Mouse (Mus musculus) thymus, postnatal 0 days (tissue): ENCODE measurements at regions not wholly inside any gene's neighbourhood (a gene's known extent, or its start where the extent isn't known, plus 50 kb on each side); places are given as distances from the start of the nearest gene placed in this dataset.

ENCODE experiments used
- DNase-seq: peaks from one replicate; pipeline ENCODE4 v3.0.0-alpha.2; 2015; ENCODE audit warnings: low spot score

DNA sequence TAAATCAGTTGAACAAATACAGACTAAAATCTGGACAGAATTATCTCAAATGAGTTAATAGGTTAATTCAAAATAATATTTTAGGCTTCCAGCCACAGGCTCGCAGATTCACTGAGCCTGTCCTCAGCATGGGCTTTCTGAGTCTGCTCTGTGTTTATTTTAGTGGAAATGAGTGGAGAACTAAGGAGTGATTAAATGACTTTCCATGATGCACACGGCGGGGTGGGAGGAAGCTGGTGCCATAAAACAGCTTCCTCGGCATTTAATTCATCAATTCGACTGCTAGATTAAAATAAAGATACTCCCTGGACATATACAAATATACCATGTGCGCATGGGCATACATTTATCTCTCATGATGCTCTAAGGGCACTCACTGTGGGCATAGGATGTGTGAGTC lies 104.4 kb upstream of the Arglu1 start:
- no peak for DNase-seq

DNA sequence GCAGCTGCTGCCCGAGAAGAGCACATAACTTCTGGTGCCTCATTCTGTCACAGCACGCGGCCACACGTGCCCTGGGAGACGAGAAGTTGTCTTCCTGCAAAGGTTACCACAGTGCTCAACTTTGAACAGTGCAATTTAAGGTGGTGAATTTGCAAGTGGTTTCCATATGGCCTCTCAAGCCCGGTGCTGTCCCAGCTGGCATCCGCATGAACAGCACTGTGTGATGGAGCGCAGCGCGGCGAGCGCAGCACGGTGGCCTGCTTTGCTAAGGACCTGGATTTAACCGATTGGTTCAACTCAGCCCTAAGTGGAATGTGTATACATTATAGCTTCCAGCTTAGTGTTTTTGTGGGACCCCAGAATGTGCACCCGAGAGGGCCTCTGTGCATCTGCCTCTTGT lies 89.6 kb upstream of the Arglu1 start:
- DNase-seq: no peak

DNA sequence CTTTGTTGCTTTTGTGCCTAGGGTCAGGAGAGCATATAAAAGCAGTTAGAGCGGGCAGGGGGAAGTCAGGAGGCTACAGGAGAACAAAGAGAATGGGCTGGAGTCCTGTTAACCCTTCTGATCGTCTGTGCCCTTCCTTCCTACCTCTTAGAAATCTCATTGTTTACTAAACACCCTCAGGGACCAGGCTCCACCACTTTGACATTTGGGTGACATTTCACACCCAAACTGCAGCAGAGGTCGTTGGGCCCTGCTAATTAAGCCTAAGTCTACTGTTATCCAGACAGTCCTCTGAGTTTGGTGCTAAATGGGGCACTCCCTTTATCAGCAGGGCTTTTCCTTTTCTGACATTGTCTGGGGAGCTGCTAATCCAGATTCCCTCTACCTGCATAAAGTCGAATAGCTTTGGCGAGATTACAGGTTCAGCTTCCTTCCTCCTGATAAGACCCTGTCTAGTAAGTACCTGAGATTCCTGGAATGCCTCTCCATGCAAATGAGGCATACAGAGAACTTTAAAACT lies 84.2 kb upstream of the Arglu1 start:
- DNase-seq: no peak

DNA sequence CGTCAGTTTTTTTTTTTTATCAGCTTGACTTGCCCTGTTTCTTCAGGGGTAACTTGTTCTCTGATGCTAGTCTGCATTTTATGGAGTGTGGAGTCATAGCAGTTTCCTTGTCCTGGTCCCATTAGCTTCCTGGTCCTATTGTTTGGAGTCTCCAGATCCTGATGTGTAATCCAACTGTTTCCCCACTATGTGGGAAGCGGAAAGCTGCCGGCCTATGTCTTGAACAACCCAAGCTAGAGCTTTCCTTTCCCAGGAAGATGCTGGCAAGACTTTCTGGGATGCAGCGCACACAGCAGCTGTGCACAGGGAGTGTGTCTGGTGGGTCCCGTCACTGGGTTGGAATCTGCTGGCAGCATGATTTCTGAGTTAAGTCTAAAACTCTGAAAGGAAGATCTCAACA lies 82.1 kb upstream of the Arglu1 start:
- DNase-seq: no peak

DNA sequence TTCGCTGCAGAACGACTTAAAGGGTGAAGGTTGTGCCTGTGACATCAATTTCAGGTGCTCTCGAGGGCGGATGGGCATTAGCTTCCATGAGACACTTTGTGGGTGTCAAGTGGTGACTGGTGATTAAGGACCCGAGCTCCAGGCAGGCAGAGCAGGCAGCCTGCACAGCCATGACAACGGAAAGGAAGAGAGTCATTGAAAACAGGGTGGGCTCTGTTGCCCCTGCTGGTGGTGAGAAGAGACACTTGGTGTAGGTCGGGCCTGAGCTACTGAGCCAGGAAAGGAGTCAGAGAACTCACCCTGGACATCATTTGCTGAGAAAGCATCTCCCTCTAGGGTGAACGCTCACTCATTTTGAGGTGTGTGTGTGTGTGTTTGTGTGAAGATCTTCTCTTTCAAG lies 80.1 kb upstream of the Arglu1 start:
- no peak for DNase-seq

DNA sequence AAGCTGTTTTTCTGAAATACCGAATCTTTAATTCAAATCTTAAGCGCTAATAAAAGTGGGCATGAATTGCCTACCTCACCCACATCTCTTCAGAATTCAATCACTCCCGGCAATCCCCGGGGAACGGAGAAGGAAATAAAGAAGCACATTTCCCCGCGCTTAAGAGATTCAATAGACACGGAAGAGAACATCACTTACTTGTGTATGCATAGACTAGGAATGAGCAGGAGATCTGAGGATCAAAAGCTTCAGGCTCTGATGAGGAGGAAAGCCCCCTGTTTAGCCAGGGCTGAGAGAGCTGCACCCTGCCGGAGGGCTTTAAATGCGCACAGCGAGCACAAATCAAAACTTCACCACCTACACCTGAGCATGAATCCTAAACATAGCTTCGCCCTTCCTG lies 72.0 kb upstream of the Arglu1 start:
- DNase-seq: no peak

DNA sequence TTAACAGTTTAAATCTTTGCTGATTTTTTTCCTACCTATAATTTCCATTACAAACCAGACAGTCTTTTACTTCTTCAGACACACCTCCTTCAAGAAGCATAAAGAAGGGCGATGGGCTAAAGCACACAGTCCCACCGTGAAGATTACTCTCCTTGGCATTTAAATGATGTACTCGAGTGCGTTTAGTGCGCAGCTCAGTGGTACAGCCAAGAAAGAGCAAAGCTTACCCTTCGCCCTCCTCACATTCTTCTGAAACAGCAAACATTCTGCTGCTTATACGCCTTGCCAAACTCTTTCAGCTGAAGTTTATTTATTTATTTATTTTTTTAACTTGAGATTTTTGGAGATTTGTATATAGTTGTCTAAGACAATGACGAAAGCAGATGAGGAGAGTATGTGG lies 68.0 kb upstream of the Arglu1 start:
- DNase-seq: no peak

DNA sequence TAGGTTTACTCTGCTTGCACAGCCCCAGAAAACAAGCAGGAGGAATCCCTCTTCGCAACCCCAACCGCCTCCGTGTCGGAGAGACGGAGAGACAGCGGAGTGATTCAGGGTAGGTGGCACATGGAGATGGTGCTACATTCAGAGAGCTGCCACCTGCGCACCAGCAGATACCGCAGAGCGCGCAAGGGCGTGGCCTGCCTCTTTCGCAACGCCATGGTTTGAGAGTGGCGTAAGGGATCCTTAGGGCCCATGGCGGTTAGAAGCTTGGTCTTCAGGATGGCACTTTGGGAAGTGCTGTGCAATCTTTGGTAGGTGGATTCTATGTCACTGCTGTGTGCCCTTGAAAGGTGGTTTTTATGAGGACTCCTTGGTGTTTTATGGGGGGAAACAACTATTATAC lies 60.9 kb upstream of the Arglu1 start:
- DNase-seq: no peak

DNA sequence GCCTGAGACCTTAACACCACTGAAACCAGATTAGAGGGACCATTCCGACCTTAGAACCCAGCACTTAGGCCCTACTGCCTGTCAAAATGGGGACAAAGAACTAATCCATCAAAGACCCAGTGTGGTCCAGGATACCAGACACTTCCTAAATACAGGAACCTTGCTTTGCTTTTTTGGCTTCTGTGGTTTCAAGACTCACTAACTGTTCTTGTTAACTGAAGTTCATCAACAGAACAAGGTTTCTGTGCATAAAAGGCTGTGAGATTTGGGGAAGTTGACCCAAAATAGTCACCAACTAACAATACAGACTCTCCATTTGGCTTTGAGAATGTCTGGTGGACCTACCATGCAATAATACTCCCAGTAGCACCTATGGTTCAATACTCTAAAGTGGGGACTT lies 56.4 kb upstream of the Arglu1 start:
- DNase-seq: no peak

DNA sequence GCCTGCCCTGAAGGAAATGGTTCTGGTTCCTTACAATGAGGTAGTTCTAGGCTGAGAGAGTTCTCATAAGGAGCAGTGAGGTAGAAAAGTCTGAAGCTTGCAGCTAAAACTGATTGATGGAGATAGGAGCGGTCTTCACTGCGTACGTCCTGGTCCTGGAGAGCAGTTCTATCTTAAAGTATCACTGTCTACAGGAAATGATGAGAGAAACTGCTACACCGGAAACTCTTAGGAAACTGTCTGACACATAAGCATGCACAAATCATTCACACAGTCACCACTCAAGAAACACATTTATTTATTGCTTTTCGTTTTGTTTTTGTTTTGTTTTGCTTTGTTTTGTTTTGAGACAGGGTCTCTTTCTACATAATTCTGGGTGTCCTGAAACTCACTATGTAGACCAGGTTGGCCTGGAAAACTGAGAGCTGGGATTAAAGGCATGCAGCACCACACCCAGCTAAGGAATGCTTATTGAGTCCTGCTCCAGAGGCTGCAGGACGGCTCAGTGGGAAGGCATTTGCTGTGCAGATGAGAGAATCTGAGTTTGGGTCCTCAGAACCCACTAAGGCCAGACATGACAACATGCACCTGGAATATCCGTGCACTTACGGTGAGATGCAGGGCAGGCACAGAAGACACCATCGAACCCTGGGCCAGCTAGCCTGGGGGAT lies 55.4 kb upstream of the Arglu1 start:
- no peak for DNase-seq
